Mouse (Mus musculus): ENCODE results near the gene Frmd4a. TPM values are rescaled to one million over a fixed set of nuclear protein-coding genes. Genes with fewer than 3 reads are reported as not detected.

Gene Frmd4a
- polyA plus RNA-seq, 1 experiment from 2014 or later: 33.0 TPM

DNA sequence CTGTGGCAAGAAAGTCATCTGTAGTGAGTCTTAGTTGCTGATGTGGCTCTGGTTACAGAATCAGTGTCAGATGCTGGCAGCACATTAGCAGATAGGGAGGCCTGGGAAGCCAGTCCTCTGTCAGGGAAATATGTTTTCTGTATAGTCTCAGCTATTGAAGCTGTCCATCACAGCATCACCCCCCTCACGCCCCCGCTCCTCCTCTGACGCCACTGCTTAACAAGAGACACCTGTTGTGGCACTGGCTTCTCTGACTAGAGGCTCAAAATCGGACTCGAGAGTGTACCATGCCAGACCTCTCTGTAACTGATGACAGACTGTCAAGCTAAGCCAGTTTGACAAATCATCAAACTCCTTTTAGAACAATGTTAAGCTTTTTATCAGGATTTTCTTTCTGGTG is 265.3 kb downstream of the Frmd4a start:
- DNase-seq (ENCODE audit: extremely low spot score, low spot score): peak; percentile 39
- Histone ChIP-seq H3K4me3 (no peak overlapping the region), H3K9me3 (no peaks in the 10 kb centered on the region), H3K27ac (no peak overlapping the region), H3K27me3 (ENCODE audit: poor library complexity, severe bottlenecking) (no peaks in the 10 kb centered on the region; the same call in 1 of the 2 replicates), H3K36me3 (replicated peaks) (no peaks in the 10 kb centered on the region), H3K4me1 (peaks cover 30% of the 10 kb centered on the region)
- 77% methylated on average over 5 of the region's 5 CpGs for WGBS

DNA sequence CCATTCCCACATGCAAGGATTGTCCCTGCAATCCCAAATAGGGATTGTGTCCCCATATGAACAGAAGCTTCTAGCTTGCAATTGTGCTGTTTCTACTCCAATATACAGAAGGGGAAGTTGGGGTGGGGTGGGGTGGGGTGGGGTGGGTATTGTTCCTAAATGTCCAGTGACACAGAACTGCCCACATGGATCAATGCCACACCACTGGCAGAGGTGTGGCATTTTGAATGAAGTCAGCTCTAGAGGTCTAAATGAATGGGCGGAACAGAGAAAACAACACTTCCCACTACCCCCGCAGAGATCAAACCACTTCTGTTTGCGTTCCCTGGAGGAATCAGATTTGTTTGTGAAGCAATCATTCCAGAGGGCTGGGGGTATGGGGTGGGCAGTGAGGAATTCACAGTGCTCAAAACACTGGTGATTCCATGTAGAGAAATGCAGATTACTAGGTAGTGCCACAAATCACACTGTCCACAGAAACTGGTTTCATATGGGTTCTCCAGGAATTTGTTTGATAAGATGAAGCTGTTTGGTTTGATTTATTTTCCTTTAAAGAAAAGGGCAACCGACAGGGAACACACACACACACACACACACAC is 268.3 kb downstream of the Frmd4a start:
- DNase-seq (ENCODE audit: extremely low spot score, low spot score): no peak
- Histone ChIP-seq H3K27me3 (ENCODE audit: poor library complexity, severe bottlenecking) (no peaks in the 10 kb centered on the region; the same call in 1 of the 2 replicates), H3K4me1 (peaks cover 26% of the 10 kb centered on the region), H3K9me3 (no peaks in the 10 kb centered on the region; the same call in 1 of the 2 replicates), H3K36me3 (replicated peaks) (no peaks in the 10 kb centered on the region), H3K27ac (no peak overlapping the region), H3K4me3 (no peak overlapping the region)
- WGBS: 44% methylated on average over 4 of the region's 4 CpGs

DNA sequence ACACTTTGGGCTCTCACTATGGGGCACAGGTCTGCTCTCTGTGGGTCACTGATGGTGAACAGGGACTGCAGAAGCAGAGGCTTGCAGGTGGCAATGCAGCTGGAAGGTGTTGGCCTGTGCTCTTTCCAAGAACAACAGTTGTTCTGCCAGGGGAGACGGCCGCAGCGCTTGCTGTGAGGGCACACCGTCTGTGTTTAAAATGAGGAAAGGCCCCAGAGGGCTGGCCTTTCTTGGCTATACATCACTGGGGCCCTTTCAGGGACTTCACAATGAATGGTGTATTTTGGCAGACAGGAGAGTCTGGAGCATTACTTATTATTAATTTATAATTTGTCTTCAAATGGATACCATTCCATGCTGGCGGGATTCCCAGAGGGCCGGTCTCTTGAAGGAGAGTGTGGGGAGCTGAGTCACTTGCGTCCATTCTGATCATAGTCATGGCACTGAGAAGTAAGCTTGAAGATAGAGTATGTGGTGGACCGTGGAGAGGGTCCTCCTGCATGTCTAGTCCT is 268.9 kb downstream of the Frmd4a start:
- Histone ChIP-seq H3K4me1 (peaks cover 26% of the 10 kb centered on the region), H3K9me3 (no peaks in the 10 kb centered on the region; the same call in 1 of the 2 replicates), H3K4me3 (no peak overlapping the region), H3K27ac (peak overlapping the region; percentile 58; the same call in 1 of the 2 replicates), H3K27me3 (ENCODE audit: poor library complexity, severe bottlenecking) (no peaks in the 10 kb centered on the region; the same call in 1 of the 2 replicates), H3K36me3 (replicated peaks) (no peaks in the 10 kb centered on the region)
- DNase-seq (ENCODE audit: extremely low spot score, low spot score): no peak
- 76% methylated on average over 8 of the region's 8 CpGs for WGBS

DNA sequence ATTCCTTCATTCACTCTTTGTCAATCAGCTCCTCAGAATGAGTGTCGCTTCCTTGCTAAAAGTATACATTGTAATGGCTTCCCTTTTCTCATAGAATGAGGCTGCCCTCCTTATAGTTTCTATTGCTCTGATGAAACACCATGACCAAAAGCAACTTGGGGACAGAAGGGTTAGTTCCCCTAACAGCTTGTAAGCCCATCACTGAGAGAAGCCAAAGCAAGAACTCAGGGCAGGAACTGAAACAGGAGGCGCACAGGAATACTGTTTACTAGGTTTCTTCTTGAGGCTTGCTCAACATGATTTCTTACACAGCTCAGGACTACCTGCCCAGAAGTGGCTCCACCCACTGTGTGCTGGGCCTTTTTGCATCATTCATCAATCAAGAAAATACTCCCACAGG is 273.0 kb downstream of the Frmd4a start:
- no peak for DNase-seq (ENCODE audit: extremely low spot score, low spot score)
- Histone ChIP-seq H3K27me3 (ENCODE audit: poor library complexity, severe bottlenecking) (no peaks in the 10 kb centered on the region), H3K4me1 (peaks cover 14% of the 10 kb centered on the region), H3K36me3 (replicated peaks) (no peaks in the 10 kb centered on the region), H3K27ac (no peak overlapping the region), H3K9me3 (no peaks in the 10 kb centered on the region; the same call in 1 of the 2 replicates), H3K4me3 (no peak overlapping the region)
- WGBS: 90% methylated on average over 2 of the region's 2 CpGs

DNA sequence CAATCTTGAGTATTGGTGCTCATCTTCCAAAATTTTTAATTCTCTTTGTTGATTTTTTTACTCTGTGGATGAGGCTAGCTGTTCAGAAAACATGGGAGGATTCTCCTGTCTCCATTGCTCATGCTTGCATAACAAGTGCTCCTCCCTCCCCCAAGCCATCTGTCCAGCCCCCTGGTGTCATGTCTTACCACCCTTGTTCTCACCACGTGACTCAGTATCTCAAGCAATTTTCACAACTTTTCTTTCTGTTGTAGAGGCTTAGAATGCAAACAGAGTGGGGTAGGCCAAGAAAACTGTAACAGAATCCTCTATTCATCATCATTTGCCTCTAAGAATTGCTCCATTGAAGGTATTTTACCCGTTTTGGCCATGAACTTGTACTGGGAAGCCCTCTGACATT is 273.6 kb downstream of the Frmd4a start:
- 79% methylated on average over 2 of the region's 2 CpGs for WGBS
- Histone ChIP-seq H3K36me3 (replicated peaks) (no peaks in the 10 kb centered on the region), H3K27me3 (ENCODE audit: poor library complexity, severe bottlenecking) (no peaks in the 10 kb centered on the region), H3K4me3 (no peak overlapping the region), H3K4me1 (peaks cover 13% of the 10 kb centered on the region), H3K9me3 (no peaks in the 10 kb centered on the region; the same call in 1 of the 2 replicates), H3K27ac (no peak overlapping the region)
- DNase-seq (ENCODE audit: extremely low spot score, low spot score): no peak

DNA sequence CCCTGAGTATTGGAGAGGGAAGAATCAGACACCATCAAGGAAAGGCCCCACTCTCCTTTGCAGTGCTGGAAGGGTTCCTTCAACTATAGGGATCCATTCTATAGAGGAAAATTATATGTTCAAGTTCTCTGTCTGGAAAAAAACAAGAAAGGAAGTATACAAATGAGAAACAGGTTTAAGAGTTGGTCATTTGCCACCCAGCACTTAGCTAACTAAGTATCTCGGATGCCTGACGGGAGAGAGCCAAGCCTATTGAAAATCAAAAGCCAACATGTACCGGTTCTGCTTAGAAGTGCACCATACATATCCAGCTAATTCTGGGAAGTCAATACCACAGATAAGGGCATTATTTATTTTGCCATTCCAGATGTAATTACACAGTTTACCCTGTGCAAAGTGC is 274.2 kb downstream of the Frmd4a start:
- DNase-seq (ENCODE audit: extremely low spot score, low spot score): no peak
- peaks cover 9% of the 10 kb centered on the region for H3K4me1 ChIP-seq
- no peaks in the 10 kb centered on the region for H3K27me3 ChIP-seq (ENCODE audit: poor library complexity, severe bottlenecking)
- H3K27ac ChIP-seq: no peak overlapping the region
- no peaks in the 10 kb centered on the region for H3K36me3 ChIP-seq (replicated peaks)
- WGBS: 93% methylated on average over 3 of the region's 3 CpGs
- H3K9me3 ChIP-seq: no peaks in the 10 kb centered on the region; the same call in 1 of the 2 replicates
- no peak overlapping the region for H3K4me3 ChIP-seq

DNA sequence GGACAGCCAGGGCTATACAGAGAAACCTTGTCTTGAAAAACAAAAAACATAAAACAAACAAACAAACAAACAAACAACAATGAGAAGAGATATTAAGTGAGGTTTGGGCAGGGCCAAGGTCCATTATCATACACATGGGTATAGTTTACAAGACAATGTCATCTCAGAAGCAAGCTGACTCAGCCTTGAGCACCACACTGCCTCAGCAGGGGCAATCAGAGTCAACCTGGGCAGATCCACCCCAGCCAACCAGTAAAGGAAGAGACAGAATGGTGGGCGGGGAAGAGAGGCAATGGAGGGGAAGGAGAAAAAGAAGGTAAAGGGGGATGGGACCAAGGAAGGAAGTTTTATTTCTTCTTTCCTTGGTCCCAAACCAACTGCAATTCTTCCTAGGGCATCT is 276.2 kb downstream of the Frmd4a start:
- Histone ChIP-seq H3K27me3 (ENCODE audit: poor library complexity, severe bottlenecking) (no peaks in the 10 kb centered on the region), H3K4me1 (peaks cover 28% of the 10 kb centered on the region), H3K36me3 (replicated peaks) (no peaks in the 10 kb centered on the region), H3K9me3 (no peaks in the 10 kb centered on the region), H3K4me3 (no peak overlapping the region), H3K27ac (no peak overlapping the region)
- no peak for DNase-seq (ENCODE audit: extremely low spot score, low spot score)
- WGBS: 96% methylated on average over 1 of the region's 1 CpGs

DNA sequence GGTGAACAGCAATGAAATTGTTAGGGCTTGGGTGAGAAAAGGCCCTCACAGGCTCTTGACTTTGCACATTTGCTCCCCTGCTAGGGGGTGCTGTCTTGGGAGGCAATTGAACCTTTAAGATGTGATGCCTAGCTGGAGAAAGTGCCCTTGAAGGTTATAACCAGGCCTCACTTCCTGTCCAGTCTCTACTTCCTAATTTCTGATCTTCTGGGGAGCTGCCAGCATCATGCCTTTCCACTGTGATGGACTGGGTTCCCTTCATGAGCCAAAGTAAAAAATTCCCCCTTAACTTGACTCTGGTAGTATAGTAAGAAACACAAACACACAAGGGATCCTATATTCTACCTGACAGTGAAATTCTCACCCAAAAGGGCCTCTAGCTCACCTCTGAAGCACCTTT is 278.1 kb downstream of the Frmd4a start:
- Histone ChIP-seq H3K4me3 (no peak overlapping the region), H3K4me1 (peaks cover 47% of the 10 kb centered on the region), H3K36me3 (replicated peaks) (no peaks in the 10 kb centered on the region), H3K27ac (peak overlapping the region; percentile 40), H3K27me3 (ENCODE audit: poor library complexity, severe bottlenecking) (no peaks in the 10 kb centered on the region), H3K9me3 (no peaks in the 10 kb centered on the region)
- no peak for DNase-seq (ENCODE audit: extremely low spot score, low spot score)

DNA sequence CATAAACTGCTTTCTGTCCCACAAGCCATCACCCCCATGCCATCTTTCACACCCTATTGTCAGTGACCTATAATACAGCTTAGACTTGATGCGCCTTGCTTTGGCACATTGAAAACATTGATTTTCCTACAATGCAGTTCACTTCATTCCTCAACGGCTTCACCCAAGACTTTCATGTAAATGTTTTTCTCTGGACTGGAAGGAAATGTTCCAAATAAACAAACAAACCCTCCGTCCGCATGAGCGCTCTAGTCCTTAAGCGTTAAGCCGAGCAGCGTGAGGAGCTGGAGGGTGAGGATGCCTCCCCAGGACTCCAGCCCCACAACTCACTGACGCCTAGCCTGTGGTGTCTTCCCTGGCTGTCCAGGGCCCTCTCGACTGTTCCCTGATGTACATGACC is 279.4 kb downstream of the Frmd4a start:
- Histone ChIP-seq H3K27ac (peak overlapping the region; percentile 86), H3K27me3 (ENCODE audit: poor library complexity, severe bottlenecking) (no peaks in the 10 kb centered on the region), H3K36me3 (replicated peaks) (no peaks in the 10 kb centered on the region), H3K4me3 (no peak overlapping the region), H3K9me3 (no peaks in the 10 kb centered on the region), H3K4me1 (peaks cover 56% of the 10 kb centered on the region)
- DNase-seq (ENCODE audit: extremely low spot score, low spot score): no peak
- 69% methylated on average over 10 of the region's 10 CpGs for WGBS

DNA sequence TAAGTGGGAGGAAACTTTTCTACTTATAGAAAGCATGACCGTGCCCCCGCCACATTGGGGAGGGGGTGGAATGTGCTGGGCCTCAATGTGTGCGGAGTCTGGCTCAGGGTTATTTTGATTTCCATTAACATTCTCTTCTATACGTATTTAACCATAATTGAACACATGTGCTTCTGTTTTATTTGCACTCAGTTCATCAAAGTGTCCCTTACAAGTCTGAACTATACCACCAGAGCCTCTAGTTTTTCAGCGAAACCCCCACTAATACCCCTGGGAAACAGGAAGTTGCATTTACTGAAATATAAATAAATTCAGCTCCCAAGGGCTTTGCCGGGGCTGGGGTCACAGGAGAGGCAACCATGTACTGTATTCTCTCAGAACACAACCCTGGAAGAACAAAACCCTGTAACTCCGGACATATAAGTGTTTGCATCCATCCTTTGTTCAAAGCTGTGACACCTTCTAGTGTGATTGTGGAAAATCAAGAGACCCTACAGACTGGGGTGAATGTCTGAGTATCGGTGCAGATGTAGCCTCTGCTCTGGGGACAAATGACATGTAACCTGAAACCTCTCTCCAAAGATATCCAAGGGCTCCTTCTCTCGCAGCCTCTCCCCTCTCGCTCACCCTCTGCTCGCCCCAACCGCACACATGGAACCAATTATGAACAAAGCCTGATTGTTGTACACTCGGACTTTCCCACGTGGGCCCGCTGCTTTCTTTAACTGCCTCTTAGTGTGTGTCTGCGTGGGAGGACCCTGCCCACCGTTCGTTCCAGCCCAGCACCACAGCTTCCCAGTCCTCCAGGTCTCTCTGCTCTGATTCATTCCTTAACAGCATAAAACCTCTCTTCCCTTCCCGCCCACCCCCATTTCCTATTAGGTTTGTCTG is 281.1 kb downstream of the Frmd4a start:
- peak overlapping the region; percentile 41 for H3K4me3 ChIP-seq
- no peaks in the 10 kb centered on the region for H3K27me3 ChIP-seq (ENCODE audit: poor library complexity, severe bottlenecking)
- whole genome bisulfite sequencing: 17% methylated on average over 19 of the region's 19 CpGs
- DNase-seq (ENCODE audit: extremely low spot score, low spot score): peak; percentile 79
- peaks cover 56% of the 10 kb centered on the region for H3K4me1 ChIP-seq
- H3K9me3 ChIP-seq: no peaks in the 10 kb centered on the region
- H3K36me3 ChIP-seq (replicated peaks): no peaks in the 10 kb centered on the region
- H3K27ac ChIP-seq: peak overlapping the region; percentile 86

DNA sequence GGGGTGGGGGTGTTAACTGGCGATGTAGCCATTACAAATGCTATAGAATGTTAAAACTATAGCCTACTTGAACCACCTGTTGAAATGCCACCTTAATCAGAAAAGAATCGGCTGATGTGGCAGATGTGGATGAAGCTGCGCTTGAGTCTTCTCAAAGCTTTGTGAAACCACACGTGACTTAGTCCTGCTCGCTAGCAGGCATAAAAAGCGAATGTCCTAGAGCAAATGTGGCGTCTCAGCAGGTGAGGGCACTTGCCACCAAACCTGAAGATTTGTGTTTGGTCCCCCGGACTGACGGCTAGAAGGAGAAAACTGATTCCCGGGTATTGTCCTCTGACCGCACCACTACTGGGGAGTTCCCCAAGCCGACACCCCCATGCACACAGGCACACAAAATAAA is 282.1 kb downstream of the Frmd4a start:
- Histone ChIP-seq H3K27ac (peak overlapping the region; percentile 86), H3K4me1 (peaks cover 56% of the 10 kb centered on the region), H3K36me3 (replicated peaks) (no peaks in the 10 kb centered on the region), H3K9me3 (no peaks in the 10 kb centered on the region), H3K4me3 (peak overlapping the region; percentile 41; the same call in 1 of the 2 replicates), H3K27me3 (ENCODE audit: poor library complexity, severe bottlenecking) (no peaks in the 10 kb centered on the region)
- WGBS: 64% methylated on average over 12 of the region's 12 CpGs
- DNase-seq (ENCODE audit: extremely low spot score, low spot score): no peak

DNA sequence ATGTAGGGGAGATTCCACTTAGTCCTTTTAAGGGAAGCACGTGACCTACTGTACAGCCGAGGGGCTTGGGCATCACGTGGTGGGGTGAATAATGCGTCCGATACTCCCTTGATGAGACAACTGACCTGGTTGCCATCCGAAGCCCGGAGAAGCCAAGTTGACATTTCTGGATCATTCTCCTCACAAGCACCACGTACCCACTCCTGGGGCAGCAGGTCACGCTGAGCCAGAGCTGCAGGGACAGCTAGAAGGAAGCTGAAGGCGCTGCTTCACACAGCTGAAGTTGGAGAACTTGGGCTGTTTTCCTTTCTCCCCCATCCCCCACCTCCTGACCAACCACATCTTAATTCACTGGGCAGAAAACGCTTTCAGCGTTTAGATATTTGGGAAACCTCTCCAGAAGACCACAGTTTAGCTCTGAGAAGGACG is 282.9 kb downstream of the Frmd4a start:
- peak; percentile 27 for DNase-seq (ENCODE audit: extremely low spot score, low spot score)
- Histone ChIP-seq H3K36me3 (replicated peaks) (no peaks in the 10 kb centered on the region), H3K4me3 (peak overlapping the region; percentile 41), H3K4me1 (peaks cover 56% of the 10 kb centered on the region), H3K27ac (peak overlapping the region; percentile 86), H3K27me3 (ENCODE audit: poor library complexity, severe bottlenecking) (no peaks in the 10 kb centered on the region), H3K9me3 (no peaks in the 10 kb centered on the region)
- 53% methylated on average over 13 of the region's 13 CpGs for WGBS

DNA sequence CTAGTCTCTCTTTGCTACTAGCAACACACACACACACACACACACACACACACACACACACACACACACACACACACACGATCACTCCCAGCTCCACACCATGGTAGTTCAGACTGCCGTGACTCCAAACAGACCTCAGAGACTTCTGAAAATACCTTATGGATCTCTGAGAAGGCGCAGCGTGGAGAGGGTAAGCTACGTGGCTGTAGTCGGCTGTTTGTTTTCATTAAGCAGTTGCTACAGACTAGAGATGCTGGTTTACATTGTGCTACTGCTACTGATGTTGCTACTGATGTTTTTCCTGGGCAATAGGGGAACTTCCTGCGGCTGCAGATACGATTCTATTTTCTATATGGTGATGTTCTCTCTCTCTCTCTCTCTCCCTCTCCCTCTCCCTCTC is 283.3 kb downstream of the Frmd4a start:
- Histone ChIP-seq H3K27ac (peak overlapping the region; percentile 86), H3K36me3 (replicated peaks) (no peaks in the 10 kb centered on the region), H3K9me3 (no peaks in the 10 kb centered on the region), H3K27me3 (ENCODE audit: poor library complexity, severe bottlenecking) (no peaks in the 10 kb centered on the region), H3K4me3 (peak overlapping the region; percentile 41), H3K4me1 (peaks cover 53% of the 10 kb centered on the region)
- 42% methylated on average over 8 of the region's 8 CpGs for WGBS
- DNase-seq (ENCODE audit: extremely low spot score, low spot score): no peak

Measured in forebrain, embryonic 10.5 days (tissue).